Comparison of ENCODE assay signal across 8 mouse cellular contexts in genomic region chr8:75272166-75272565, GRCm38 (mm10). TPM values are rescaled to one million over a fixed set of nuclear protein-coding genes. Genes with fewer than 3 reads are reported as not detected.
DNase-seq lines count a peak whose midpoint lies in the region; ATAC-seq and TF ChIP-seq lines count a peak whose summit lies in the region.

No protein-coding gene starts in this region.

- DNase-seq in forebrain, embryonic 11.5 days (ENCODE audit: low spot score), result no peak
- no peak for DNase-seq in forebrain, embryonic 10.5 days (ENCODE audit: extremely low spot score, low spot score)
- no peak for DNase-seq in liver, postnatal 0 days
- DNase-seq in liver, result no peak
- peak; percentile 8 for DNase-seq in c-Kit-positive CD71-positive TER-119-positive erythroid progenitor cells, embryonic 14.5 days (ENCODE audit: low spot score)
- peak; percentile 10 to 30 for DNase-seq in layer of hippocampus, postnatal 10 days (ENCODE audit: low spot score in 2 of 2)
- no peak for DNase-seq in thymus, postnatal 0 days (ENCODE audit: low spot score)
- DNase-seq in gastrocnemius, postnatal 25 days, result no peak

- no peak overlapping the region for H3K4me2 ChIP-seq in forebrain, embryonic 11.5 days (ENCODE audit: low read depth, low read length, severe bottlenecking)
- H3K4me2 ChIP-seq in liver, postnatal 0 days (ENCODE audit: low read depth, low read length), result no peak overlapping the region

- peak; percentile 59 for TF ChIP-seq CTCF in liver, postnatal 0 days (IDR thresholded peaks at IDR 0.05; ENCODE audit: low read depth)

- no peaks in the 10 kb centered on the region for H3K36me3 ChIP-seq in forebrain, embryonic 11.5 days (ENCODE audit: control insufficient read depth, insufficient read depth, low read length)
- H3K36me3 ChIP-seq in forebrain, embryonic 10.5 days (replicated peaks), result no peaks in the 10 kb centered on the region
- no peaks in the 10 kb centered on the region for H3K36me3 ChIP-seq in liver, postnatal 0 days (replicated peaks; ENCODE audit: insufficient read depth, low read length)

- H3K9ac ChIP-seq in forebrain, embryonic 11.5 days (ENCODE audit: low read length), result no peak overlapping the region
- H3K9ac ChIP-seq in liver, postnatal 0 days (replicated peaks), result no peak overlapping the region

- no peaks in the 10 kb centered on the region for H3K4me1 ChIP-seq in forebrain, embryonic 11.5 days (replicated peaks; ENCODE audit: control insufficient read depth, insufficient read depth, low read length)
- no peaks in the 10 kb centered on the region for H3K4me1 ChIP-seq in forebrain, embryonic 10.5 days
- H3K4me1 ChIP-seq in liver, postnatal 0 days (ENCODE audit: insufficient read depth), result no peaks in the 10 kb centered on the region

- WGBS in forebrain, embryonic 11.5 days, result 38% methylated on average over 4 of the region's 4 CpGs
- WGBS in forebrain, embryonic 10.5 days, result 38% methylated on average over 4 of the region's 4 CpGs
- 25% methylated on average over 4 of the region's 4 CpGs for WGBS in liver, postnatal 0 days (ENCODE audit: insufficient replicate concordance)

- no peak overlapping the region for H3K4me3 ChIP-seq in forebrain, embryonic 11.5 days (ENCODE audit: low read depth, low read length)
- no peak overlapping the region for H3K4me3 ChIP-seq in forebrain, embryonic 10.5 days
- H3K4me3 ChIP-seq in liver, postnatal 0 days (ENCODE audit: low read depth, low read length), result no peak overlapping the region

- ATAC-seq in forebrain, embryonic 11.5 days (replicated peaks; ENCODE audit: low FRiP score), result 0 out of 2 replicates have a peak, but pooled peaks have one; percentile 24
- no peak for ATAC-seq in liver, postnatal 0 days

- H3K27me3 ChIP-seq in forebrain, embryonic 11.5 days (ENCODE audit: control insufficient read depth, insufficient read depth, low read length), result no peaks in the 10 kb centered on the region
- no peaks in the 10 kb centered on the region for H3K27me3 ChIP-seq in forebrain, embryonic 10.5 days (ENCODE audit: poor library complexity, severe bottlenecking)
- no peaks in the 10 kb centered on the region for H3K27me3 ChIP-seq in liver, postnatal 0 days (ENCODE audit: insufficient read depth, low read length)

- no peaks in the 10 kb centered on the region for H3K9me3 ChIP-seq in forebrain, embryonic 11.5 days (ENCODE audit: control insufficient read depth, low read length)
- H3K9me3 ChIP-seq in forebrain, embryonic 10.5 days, result peaks cover 8% of the 10 kb centered on the region; the same call in 1 of the 2 replicates
- H3K9me3 ChIP-seq in liver, postnatal 0 days (ENCODE audit: low read length), result no peaks in the 10 kb centered on the region

- TF ChIP-seq EP300 in liver, postnatal 0 days (IDR thresholded peaks at IDR 0.05; ENCODE audit: low read depth), result no peak

- no peak overlapping the region for H3K27ac ChIP-seq in forebrain, embryonic 11.5 days (ENCODE audit: low read depth, low read length)
- no peak overlapping the region for H3K27ac ChIP-seq in forebrain, embryonic 10.5 days
- no peak overlapping the region for H3K27ac ChIP-seq in liver, postnatal 0 days (ENCODE audit: low read depth)

RNA-seq across cellular contexts. Expression of gene Rasd2, which starts 58.4 kb away (rescaled TPM):
- polyA plus RNA-seq in forebrain, embryonic 11.5 days (2014; fragmentation: Nextera tagmentation; extraction: Ambion mirVana), result not detected in 2 replicates
- 0.11 and 0.28 TPM in 2 replicates for polyA plus RNA-seq in forebrain, embryonic 10.5 days (2016; fragmentation: Nextera tagmentation; extraction: Ambion mirVana)
- polyA plus RNA-seq in liver, postnatal 0 days (2015; fragmentation: Nextera tagmentation; extraction: Ambion mirVana), result 0.09 TPM in 2 replicates
- total RNA-seq in layer of hippocampus, postnatal 10 days (2021), result 10 to 100 TPM; 30.6 TPM
- polyA plus RNA-seq in thymus, postnatal 0 days (2015; fragmentation: Nextera tagmentation; extraction: Ambion mirVana), result 0.15 and 0.26 TPM in 2 replicates
- total RNA-seq in gastrocnemius, postnatal 25 days (2021), result 1 to 10 TPM; 1.3 to 1.5 TPM

Comparison
In these comparisons a context has a peak if more than half of its experiments do, and no peak if none do; other contexts are left out.
1. DNase-seq: peak in c-Kit-positive CD71-positive TER-119-positive erythroid progenitor cells, embryonic 14.5 days (single experiment) and layer of hippocampus, postnatal 10 days (2 of 2); none in forebrain, embryonic 11.5 days (single experiment), forebrain, embryonic 10.5 days (single experiment), liver, postnatal 0 days (single experiment), liver (single experiment), thymus, postnatal 0 days (single experiment) and gastrocnemius, postnatal 25 days (single experiment).